Mouse (Mus musculus): Measurements from ENCODE around the gene Golt1a. TPM values are rescaled to one million over a fixed set of nuclear protein-coding genes. Genes with fewer than 3 reads are reported as not detected.

Golt1a gene
- polyA plus RNA-seq, 1 experiment from 2014 or later = 8.7 TPM

- Histone ChIP-seq H3K27ac (ENCODE audit: low read length) (no peak within 1 kb of the TSS), H3K4me3 (replicated peaks; ENCODE audit: low read length) (peak within 1 kb of the TSS; percentile 60), H3K36me3 (ENCODE audit: control insufficient read depth, insufficient read depth, low read length) (no peaks in the 10 kb centered on the region), H3K4me1 (ENCODE audit: control insufficient read depth, insufficient read depth, low read length) (peaks cover 22% of the 10 kb centered on the region), H3K4me2 (ENCODE audit: low read depth, low read length) (peak within 1 kb of the TSS; percentile 98), H3K9me3 (replicated peaks; ENCODE audit: control insufficient read depth, low read length) (no peaks in the 10 kb centered on the region), H3K9ac (ENCODE audit: low read length) (peak within 1 kb of the TSS; percentile 75), H3K27me3 (ENCODE audit: control insufficient read depth, insufficient read depth, low read length) (peaks cover 7% of the 10 kb centered on the region; the same call in 1 of the 2 replicates)
- under 1% methylated on average over 52 of the region's 52 CpGs for WGBS
- peak; percentile 77 for ATAC-seq (ENCODE audit: insufficient read depth, low FRiP score)
Measured at GRCm38 (mm10) chr1:133363276-133364021, 53.8 kb downstream of the Golt1a start, which contains the start of gene Etnk2. TSS of gene Etnk2 (plus strand) at chr1:133363572.

GRCm38 (mm10) chr1:133364022-133364630 lies 54.5 kb downstream of the Golt1a start:
- peaks cover 22% of the 10 kb centered on the region for H3K4me1 ChIP-seq (ENCODE audit: control insufficient read depth, insufficient read depth, low read length)
- peak overlapping the region; percentile 98 for H3K4me2 ChIP-seq (ENCODE audit: low read depth, low read length)
- H3K27ac ChIP-seq (ENCODE audit: low read length) = no peak overlapping the region
- peaks cover 7% of the 10 kb centered on the region; the same call in 1 of the 2 replicates for H3K27me3 ChIP-seq (ENCODE audit: control insufficient read depth, insufficient read depth, low read length)
- no peaks in the 10 kb centered on the region for H3K36me3 ChIP-seq (ENCODE audit: control insufficient read depth, insufficient read depth, low read length)
- ATAC-seq (ENCODE audit: insufficient read depth, low FRiP score) = no peak
- H3K9me3 ChIP-seq (replicated peaks; ENCODE audit: control insufficient read depth, low read length) = no peaks in the 10 kb centered on the region
- peak overlapping the region; percentile 60 for H3K4me3 ChIP-seq (replicated peaks; ENCODE audit: low read length)
- 5% methylated on average over 27 of the region's 27 CpGs for WGBS
- peak overlapping the region; percentile 75 for H3K9ac ChIP-seq (ENCODE audit: low read length)

- ATAC-seq (ENCODE audit: insufficient read depth, low FRiP score) = no peak
- 49% methylated on average over 2 of the region's 2 CpGs for WGBS
- no peak overlapping the region for H3K9ac ChIP-seq (ENCODE audit: low read length)
- peaks cover 22% of the 10 kb centered on the region for H3K4me1 ChIP-seq (ENCODE audit: control insufficient read depth, insufficient read depth, low read length)
- H3K36me3 ChIP-seq (ENCODE audit: control insufficient read depth, insufficient read depth, low read length) = no peaks in the 10 kb centered on the region
- H3K27ac ChIP-seq (ENCODE audit: low read length) = no peak overlapping the region
- H3K4me2 ChIP-seq (ENCODE audit: low read depth, low read length) = no peak overlapping the region
- peaks cover 7% of the 10 kb centered on the region; the same call in 1 of the 2 replicates for H3K27me3 ChIP-seq (ENCODE audit: control insufficient read depth, insufficient read depth, low read length)
- H3K9me3 ChIP-seq (replicated peaks; ENCODE audit: control insufficient read depth, low read length) = no peaks in the 10 kb centered on the region
- no peak overlapping the region for H3K4me3 ChIP-seq (replicated peaks; ENCODE audit: low read length)
Measured at GRCm38 (mm10) chr1:133364890-133365289, 55.3 kb downstream of the Golt1a start.

GRCm38 (mm10) chr1:133366951-133367605 lies 57.5 kb downstream of the Golt1a start:
- 28% methylated on average over 10 of the region's 10 CpGs for WGBS
- Histone ChIP-seq H3K9ac (ENCODE audit: low read length) (0 out of 2 replicates have a peak overlapping the region, but pooled peaks have one; percentile 3), H3K4me1 (ENCODE audit: control insufficient read depth, insufficient read depth, low read length) (peaks cover 22% of the 10 kb centered on the region), H3K4me3 (replicated peaks; ENCODE audit: low read length) (no peak overlapping the region), H3K4me2 (ENCODE audit: low read depth, low read length) (no peak overlapping the region), H3K27ac (ENCODE audit: low read length) (0 out of 2 replicates have a peak overlapping the region, but pooled peaks have one; percentile 11), H3K36me3 (ENCODE audit: control insufficient read depth, insufficient read depth, low read length) (no peaks in the 10 kb centered on the region), H3K9me3 (replicated peaks; ENCODE audit: control insufficient read depth, low read length) (no peaks in the 10 kb centered on the region), H3K27me3 (ENCODE audit: control insufficient read depth, insufficient read depth, low read length) (peaks cover 7% of the 10 kb centered on the region; the same call in 1 of the 2 replicates)
- ATAC-seq (ENCODE audit: insufficient read depth, low FRiP score) = no peak

- Histone ChIP-seq H3K4me1 (ENCODE audit: control insufficient read depth, insufficient read depth, low read length) (peaks cover 22% of the 10 kb centered on the region), H3K27ac (ENCODE audit: low read length) (peak overlapping the region; percentile 11; the same call in 1 of the 2 replicates), H3K9me3 (replicated peaks; ENCODE audit: control insufficient read depth, low read length) (no peaks in the 10 kb centered on the region), H3K36me3 (ENCODE audit: control insufficient read depth, insufficient read depth, low read length) (no peaks in the 10 kb centered on the region), H3K4me3 (replicated peaks; ENCODE audit: low read length) (no peak overlapping the region), H3K27me3 (ENCODE audit: control insufficient read depth, insufficient read depth, low read length) (peaks cover 7% of the 10 kb centered on the region; the same call in 1 of the 2 replicates), H3K9ac (ENCODE audit: low read length) (peak overlapping the region; percentile 20; the same call in 1 of the 2 replicates), H3K4me2 (ENCODE audit: low read depth, low read length) (no peak overlapping the region)
- no peak for ATAC-seq (ENCODE audit: insufficient read depth, low FRiP score)
- 18% methylated on average over 11 of the region's 11 CpGs for WGBS
Measured at GRCm38 (mm10) chr1:133367606-133368488, 58.2 kb downstream of the Golt1a start.

- Histone ChIP-seq H3K36me3 (ENCODE audit: control insufficient read depth, insufficient read depth, low read length) (no peaks in the 10 kb centered on the region), H3K27me3 (ENCODE audit: control insufficient read depth, insufficient read depth, low read length) (peaks cover 7% of the 10 kb centered on the region; the same call in 1 of the 2 replicates), H3K4me2 (ENCODE audit: low read depth, low read length) (no peak overlapping the region), H3K9ac (ENCODE audit: low read length) (no peak overlapping the region), H3K4me1 (ENCODE audit: control insufficient read depth, insufficient read depth, low read length) (peaks cover 22% of the 10 kb centered on the region), H3K27ac (ENCODE audit: low read length) (peak overlapping the region; percentile 16; the same call in 1 of the 2 replicates), H3K9me3 (replicated peaks; ENCODE audit: control insufficient read depth, low read length) (no peaks in the 10 kb centered on the region), H3K4me3 (replicated peaks; ENCODE audit: low read length) (no peak overlapping the region)
- ATAC-seq (ENCODE audit: insufficient read depth, low FRiP score) = no peak
- WGBS = 65% methylated on average over 10 of the region's 10 CpGs
Measured at GRCm38 (mm10) chr1:133368644-133369043, 59.0 kb downstream of the Golt1a start.

GRCm38 (mm10) chr1:133370352-133370751 lies 60.8 kb downstream of the Golt1a start:
- Histone ChIP-seq H3K9ac (ENCODE audit: low read length) (no peak overlapping the region), H3K4me2 (ENCODE audit: low read depth, low read length) (no peak overlapping the region), H3K9me3 (replicated peaks; ENCODE audit: control insufficient read depth, low read length) (no peaks in the 10 kb centered on the region), H3K36me3 (ENCODE audit: control insufficient read depth, insufficient read depth, low read length) (no peaks in the 10 kb centered on the region), H3K27ac (ENCODE audit: low read length) (peak overlapping the region; percentile 68; the same call in 1 of the 2 replicates), H3K4me1 (ENCODE audit: control insufficient read depth, insufficient read depth, low read length) (peaks cover 17% of the 10 kb centered on the region), H3K4me3 (replicated peaks; ENCODE audit: low read length) (no peak overlapping the region), H3K27me3 (ENCODE audit: control insufficient read depth, insufficient read depth, low read length) (no peaks in the 10 kb centered on the region)
- 49% methylated on average over 4 of the region's 4 CpGs for WGBS
- no peak; the same call in 1 of the 2 replicates for ATAC-seq (ENCODE audit: insufficient read depth, low FRiP score)

GRCm38 (mm10) chr1:133371431-133371830 lies 61.8 kb downstream of the Golt1a start:
- H3K36me3 ChIP-seq (ENCODE audit: control insufficient read depth, insufficient read depth, low read length) = no peaks in the 10 kb centered on the region
- no peaks in the 10 kb centered on the region for H3K9me3 ChIP-seq (replicated peaks; ENCODE audit: control insufficient read depth, low read length)
- ATAC-seq (ENCODE audit: insufficient read depth, low FRiP score) = no peak
- H3K4me2 ChIP-seq (ENCODE audit: low read depth, low read length) = no peak overlapping the region
- H3K27me3 ChIP-seq (ENCODE audit: control insufficient read depth, insufficient read depth, low read length) = no peaks in the 10 kb centered on the region
- H3K27ac ChIP-seq (ENCODE audit: low read length) = no peak overlapping the region
- H3K4me3 ChIP-seq (replicated peaks; ENCODE audit: low read length) = no peak overlapping the region
- 74% methylated on average over 6 of the region's 6 CpGs for WGBS
- H3K4me1 ChIP-seq (ENCODE audit: control insufficient read depth, insufficient read depth, low read length) = peaks cover 17% of the 10 kb centered on the region
- no peak overlapping the region for H3K9ac ChIP-seq (ENCODE audit: low read length)
